Mouse (Mus musculus): Measurements from ENCODE around the gene Tcf20.

Tcf20 gene

DNA sequence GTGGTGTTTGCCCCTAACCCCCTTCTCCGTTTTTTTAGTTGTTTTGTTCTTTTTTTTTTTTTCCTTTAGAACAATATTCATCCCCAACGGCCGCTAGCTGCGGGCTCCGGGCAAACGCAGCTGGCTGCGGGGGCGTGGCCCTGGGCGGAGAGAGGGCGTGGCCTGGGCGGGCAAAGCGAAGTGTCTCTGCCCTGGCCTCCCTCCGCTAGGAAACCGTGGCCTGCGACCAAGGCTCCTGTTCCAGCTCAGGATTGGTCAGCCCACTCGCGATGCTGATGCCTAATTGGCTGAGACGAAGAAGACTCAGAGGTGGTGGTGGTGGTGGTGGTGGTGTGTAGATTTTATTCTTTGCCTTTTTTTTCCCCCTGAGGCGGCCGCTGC is at the start of gene Tcf20:
TSS of gene Tcf20 (minus strand) at position 141 of the 381 bp plus-strand sequence.
- POLR2A ChIA-PET: interaction anchor here (0.6 to 2.3 kb wide), 27 partner anchors 10 to 227 kb away, joined by 3 to 13 read pairs (median 4); partner anchors contain the start of gene Poldip3 (in 2 of the 4)
- CTCF ChIA-PET: interaction anchor here (0.6 to 1.4 kb wide), 11 partner anchors 11 to 1444 kb away, joined by 3 to 5 read pairs (median 3); partner anchors contain the start of gene Ndufa6 (in 1 of the 4)

DNA sequence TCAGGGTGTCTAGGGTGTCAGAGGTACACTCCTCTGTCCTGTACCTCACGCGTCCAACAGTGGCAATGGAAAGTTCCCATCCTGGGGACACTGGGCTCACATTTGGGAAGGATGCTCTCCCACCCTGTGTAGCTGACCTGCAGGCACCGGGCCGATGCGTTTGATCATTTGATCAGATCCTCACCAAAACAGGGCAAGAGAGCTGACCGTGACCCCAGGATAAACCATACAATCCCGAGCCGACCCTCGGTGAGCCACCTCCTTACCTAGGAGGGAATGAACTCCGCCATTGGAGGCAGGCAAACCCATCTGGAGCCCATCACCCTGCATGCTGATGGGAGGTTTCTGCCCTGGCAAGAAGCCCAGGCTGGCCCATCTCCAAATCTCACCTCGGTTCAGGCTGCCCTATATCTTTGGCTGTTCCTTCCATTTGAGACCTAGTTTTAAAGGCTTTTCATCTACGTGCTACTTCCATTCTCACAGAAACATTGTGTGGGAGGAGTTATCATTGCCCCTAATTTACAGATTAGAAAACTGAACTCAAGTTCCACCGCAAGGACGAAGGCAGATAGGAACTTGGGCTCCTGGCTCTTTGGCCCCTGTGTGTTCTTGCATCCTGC is 49.3 kb upstream of the Tcf20 start:
- POLR2A ChIA-PET: interaction anchor here (0.8 to 11.2 kb wide), 19 partner anchors 10 to 184 kb away, joined by 3 to 103 read pairs (median 4); partner anchors contain the start of genes Poldip3 (in 2 of the 4) and Tcf20 (in 1 of the 4)

DNA sequence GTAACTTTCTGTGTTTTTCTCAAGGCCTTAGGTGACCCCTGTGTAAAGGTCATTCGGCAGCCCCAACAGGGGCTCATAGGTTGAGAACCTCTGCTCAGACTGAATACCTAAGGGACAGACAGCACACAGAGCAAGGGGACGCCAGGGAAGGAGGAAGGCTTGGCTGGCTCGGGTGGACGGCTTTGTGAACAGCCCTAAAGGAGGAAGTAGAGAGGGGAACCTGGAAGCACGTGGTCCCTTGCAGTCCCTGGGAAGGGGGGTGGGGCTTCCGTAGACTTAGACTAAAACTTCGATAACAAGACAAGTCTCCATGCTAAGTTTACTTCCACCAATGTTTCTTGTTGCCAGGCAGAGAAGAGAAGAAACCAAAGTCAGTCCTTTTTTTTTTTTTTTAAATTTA is 48.4 kb upstream of the Tcf20 start:
- ChIA-PET POLR2A (interaction anchor here in 2 of 4 experiments (0.8 to 11.2 kb wide), 5 partner anchors 14 to 107 kb away, joined by 4 to 103 read pairs (median 6); no protein-coding TSS in a partner anchor), CTCF (interaction anchor here in 2 of 4 experiments (0.6 to 1.2 kb wide), 3 partner anchors 43 to 746 kb away, joined by 3 to 5 read pairs (median 5); no protein-coding TSS in a partner anchor)

More for the DNA sequence above, 49.3 kb upstream of the Tcf20 start:
- CTCF ChIA-PET: interaction anchor here (0.6 to 2.2 kb wide), 11 partner anchors 11 to 691 kb away, joined by 3 to 11 read pairs (median 3); no protein-coding TSS in a partner anchor

DNA sequence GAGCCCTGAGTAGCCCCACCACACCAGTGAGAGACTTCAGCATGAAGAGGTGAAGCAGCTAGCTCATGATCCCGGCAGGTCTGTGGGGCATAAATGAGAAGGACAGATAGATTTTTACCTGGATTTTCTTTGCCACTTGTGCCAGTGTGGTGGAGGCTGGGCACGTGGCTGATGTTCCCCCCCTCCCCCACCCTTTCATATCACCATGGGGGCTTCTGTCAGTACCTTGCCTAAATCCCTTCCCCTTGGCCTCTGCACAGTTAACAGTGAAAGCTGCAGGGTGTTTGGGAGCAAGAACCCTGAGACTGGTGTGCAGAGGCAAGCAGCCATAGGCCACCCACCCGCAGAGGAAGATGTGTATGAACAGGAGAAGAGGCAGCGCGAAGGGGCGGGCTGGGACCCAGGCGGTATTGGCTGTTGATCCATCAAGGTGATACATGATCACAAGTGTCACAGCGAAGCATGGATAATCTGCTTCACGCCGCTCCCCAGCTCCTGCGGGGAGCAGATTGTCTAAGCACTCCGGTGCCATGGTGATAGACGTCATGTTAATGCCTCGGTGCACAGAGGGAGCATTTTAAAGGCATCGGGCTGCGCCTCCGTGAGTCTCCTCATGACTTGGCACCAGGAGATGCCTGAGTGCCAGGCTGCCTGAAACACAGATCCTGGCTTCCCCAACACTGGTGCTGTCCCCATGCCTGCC is 46.8 kb upstream of the Tcf20 start:
- ChIA-PET POLR2A (interaction anchor here in 2 of 4 experiments (0.6 to 3.9 kb wide), 18 partner anchors 8 to 696 kb away, joined by 3 to 29 read pairs (median 5); partner anchors contain the start of genes Naga (in 1 of the 2), Pheta2 (in 1 of the 2) and Smdt1 (in 1 of the 2)), CTCF (interaction anchor here in 3 of 4 experiments (0.6 to 2.4 kb wide), 5 partner anchors 17 to 764 kb away, joined by 3 to 7 read pairs (median 3); no protein-coding TSS in a partner anchor)

DNA sequence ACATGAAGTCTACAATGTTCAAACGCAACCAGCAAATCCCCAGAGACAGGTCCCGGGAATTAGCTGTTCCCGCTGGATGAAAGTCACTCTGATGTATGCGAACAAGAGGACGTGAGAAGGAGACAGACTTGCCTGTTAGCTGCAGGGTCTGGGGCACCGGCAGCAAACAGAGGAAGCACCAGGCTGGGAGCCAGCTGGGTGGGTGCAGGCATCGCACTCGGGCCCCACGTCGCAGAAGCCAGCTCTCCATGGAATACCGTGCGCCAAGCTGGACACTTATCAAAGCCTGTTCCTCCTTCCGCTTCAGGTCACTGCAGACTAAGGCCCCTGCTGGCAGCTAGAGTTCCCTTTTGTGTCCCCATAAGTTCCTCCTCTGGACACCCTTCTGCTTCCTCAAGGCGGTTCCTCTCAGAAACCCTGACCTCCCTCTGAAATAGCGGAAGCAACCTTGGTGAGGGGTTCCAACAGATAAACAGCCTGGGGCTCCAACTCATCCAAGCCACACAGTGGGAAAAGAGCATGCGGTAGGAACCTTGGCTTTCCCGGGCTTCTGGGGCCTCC is 45.4 kb upstream of the Tcf20 start, which contains the start of gene Nfam1:
TSS of gene Nfam1 (minus strand) at position 326 of the 561 bp plus-strand sequence.
- ChIA-PET POLR2A (interaction anchor here in 3 of 4 experiments (0.5 to 3.9 kb wide), 18 partner anchors 9 to 595 kb away, joined by 3 to 29 read pairs (median 4); partner anchors contain the start of gene Poldip3 (in 1 of the 3)), CTCF (interaction anchor here in 3 of 4 experiments (0.7 to 2.4 kb wide), 5 partner anchors 13 to 1422 kb away, joined by 4 to 16 read pairs (median 6); no protein-coding TSS in a partner anchor)

DNA sequence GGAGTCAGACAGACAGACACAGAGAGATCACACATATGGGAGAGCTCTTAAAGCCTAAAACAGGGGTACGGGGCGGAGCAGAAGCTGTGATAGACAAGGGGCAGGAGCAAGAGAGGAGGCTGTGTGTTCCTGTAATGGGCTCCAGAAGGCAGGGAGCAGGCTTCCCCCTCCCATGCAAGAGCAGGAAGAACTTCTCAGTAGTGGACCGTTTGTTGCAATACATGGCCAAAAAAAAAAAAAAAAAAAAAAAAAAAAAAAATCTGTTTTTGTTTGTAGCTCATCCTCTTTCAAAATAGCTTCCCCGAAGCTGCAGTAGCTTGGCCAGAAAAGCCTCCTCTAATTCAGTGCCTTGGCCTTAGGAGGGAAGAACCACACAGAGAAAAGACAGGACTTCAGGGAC is 43.2 kb upstream of the Tcf20 start:
- CTCF ChIA-PET: interaction anchor here in 2 of 4 experiments (0.6 to 0.7 kb wide), 3 partner anchors 13 to 97 kb away, joined by 3 to 15 read pairs (median 10); no protein-coding TSS in a partner anchor
- POLR2A ChIA-PET: interaction anchor here in 2 of 4 experiments (0.6 to 1.2 kb wide), 7 partner anchors 17 to 127 kb away, joined by 3 to 11 read pairs (median 3); no protein-coding TSS in a partner anchor

DNA sequence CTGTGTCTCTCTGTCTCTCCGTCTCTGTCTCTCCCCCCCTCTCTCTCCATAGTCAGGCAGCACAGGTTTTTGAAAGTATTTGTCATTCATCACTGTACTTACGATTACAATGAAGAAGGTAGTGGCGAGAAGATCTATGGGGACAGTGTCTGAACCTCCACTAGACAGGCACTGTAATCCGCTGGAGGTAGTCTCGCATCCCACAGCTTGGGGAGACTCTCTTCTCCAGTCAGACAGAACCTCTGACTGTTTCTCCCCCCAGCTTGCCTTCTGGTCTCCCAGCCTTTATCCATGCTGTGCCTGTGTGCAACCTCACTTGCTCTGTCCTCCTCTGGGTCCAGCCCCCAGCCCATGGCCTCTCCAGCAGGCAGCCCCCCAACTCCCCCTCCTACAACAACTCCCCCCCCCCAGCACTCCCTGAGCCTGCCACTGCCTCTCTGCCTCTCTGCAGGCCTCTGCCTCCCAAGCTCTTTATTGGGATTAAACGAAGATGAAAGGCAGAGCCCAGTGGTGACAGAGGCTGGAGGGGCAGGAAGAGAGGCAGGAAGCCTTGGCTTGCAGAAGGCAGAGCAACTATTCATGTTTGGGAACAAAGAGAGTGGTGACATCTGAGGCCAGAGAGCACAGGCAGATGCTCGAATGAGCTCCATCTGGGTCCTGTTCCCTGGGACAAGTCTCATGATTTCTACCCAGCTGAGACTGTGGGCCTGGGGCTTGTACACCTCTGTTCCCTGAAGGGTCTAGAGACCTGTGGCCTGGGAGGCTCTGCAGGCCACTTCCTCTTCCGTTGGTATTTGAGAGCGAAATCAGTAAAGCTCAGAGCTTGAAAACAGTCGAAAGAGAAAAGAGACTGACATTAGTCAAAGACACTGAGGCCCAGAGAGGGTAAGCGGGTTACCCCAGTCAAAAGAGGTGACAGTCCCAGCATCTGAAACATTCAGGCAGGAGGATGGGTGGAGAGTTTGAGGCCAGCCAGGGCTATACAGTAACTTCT is 42.4 kb upstream of the Tcf20 start:
- POLR2A ChIA-PET: interaction anchor here in 2 of 4 experiments (0.6 to 1.2 kb wide), 4 partner anchors 25 to 46 kb away, joined by 3 to 11 read pairs (median 4); no protein-coding TSS in a partner anchor
- CTCF ChIA-PET: interaction anchor here in 1 of 4 experiments (0.6 kb wide), 1 partner anchor 151 kb away, joined by 3 read pairs; no protein-coding TSS in a partner anchor

DNA sequence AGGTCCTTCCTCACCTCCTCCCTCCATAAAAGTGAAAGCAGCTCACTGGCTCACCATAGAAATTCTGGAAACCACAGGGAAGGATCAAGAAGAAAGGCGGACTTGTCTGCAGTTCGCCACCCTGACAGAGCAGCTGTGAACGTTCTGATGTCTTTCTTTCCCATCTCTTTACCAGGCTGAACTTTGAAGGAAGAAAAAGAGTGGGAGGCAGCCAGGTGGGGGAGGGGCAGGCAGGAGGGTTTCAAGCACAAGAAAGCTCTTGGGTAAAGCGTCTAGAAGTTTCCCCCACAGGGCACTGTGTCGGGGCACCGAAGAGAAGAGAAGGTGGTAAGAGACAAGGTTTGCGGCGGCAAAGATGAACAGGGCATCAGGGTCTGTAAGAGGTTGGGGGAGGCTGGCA is 38.5 kb upstream of the Tcf20 start:
- ChIA-PET POLR2A (interaction anchor here in 3 of 4 experiments (0.7 to 2.9 kb wide), 16 partner anchors 9 to 123 kb away, joined by 3 to 11 read pairs (median 3); partner anchors contain the start of genes Tcf20 (in 2 of the 3) and Poldip3 (in 1 of the 3)), CTCF (interaction anchor here (0.5 to 2.0 kb wide), 10 partner anchors 9 to 108 kb away, joined by 3 to 6 read pairs (median 3); no protein-coding TSS in a partner anchor)

DNA sequence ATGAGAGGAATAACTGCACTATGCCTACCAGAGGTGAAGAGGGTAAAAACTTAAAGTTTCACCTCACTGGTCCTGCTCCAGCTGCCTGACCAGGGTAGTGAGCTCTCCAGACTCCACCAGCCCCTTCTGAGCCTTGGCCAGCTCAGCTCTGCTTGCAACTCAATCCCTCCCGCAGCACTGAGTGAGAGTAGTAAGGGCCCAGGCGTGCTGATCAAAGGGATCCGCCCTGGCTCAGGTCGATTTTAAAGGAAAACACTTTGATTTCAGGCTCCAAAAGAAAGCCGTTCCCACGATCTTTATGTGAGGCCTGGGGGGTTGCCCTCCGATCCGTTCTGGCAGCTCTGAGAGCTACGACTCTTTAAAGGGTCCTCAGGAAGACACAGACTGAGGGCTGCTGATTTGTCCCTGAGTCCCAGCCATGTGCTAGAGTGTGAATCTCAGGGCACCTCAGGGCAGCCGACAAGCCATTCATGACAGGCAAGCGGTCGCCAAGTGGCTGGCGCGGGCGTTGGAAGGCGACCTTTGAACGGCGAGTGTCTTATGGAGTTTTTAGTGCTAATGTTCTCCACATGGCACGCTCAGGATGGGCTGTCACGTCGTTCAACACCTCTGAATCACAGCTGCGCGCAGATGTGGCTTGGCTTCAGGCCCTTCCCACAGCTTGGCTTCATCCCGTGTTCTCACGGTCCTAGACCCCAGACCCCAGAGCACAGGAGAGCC is 37.5 kb upstream of the Tcf20 start:
- ChIA-PET POLR2A (interaction anchor here in 3 of 4 experiments (0.8 to 4.1 kb wide), 19 partner anchors 9 to 124 kb away, joined by 3 to 23 read pairs (median 4); partner anchors contain the start of genes Poldip3 (in 2 of the 3) and Nfam1 (in 1 of the 3)), CTCF (interaction anchor here (0.5 to 2.0 kb wide), 5 partner anchors 12 to 619 kb away, joined by 3 to 6 read pairs (median 5); no protein-coding TSS in a partner anchor)

DNA sequence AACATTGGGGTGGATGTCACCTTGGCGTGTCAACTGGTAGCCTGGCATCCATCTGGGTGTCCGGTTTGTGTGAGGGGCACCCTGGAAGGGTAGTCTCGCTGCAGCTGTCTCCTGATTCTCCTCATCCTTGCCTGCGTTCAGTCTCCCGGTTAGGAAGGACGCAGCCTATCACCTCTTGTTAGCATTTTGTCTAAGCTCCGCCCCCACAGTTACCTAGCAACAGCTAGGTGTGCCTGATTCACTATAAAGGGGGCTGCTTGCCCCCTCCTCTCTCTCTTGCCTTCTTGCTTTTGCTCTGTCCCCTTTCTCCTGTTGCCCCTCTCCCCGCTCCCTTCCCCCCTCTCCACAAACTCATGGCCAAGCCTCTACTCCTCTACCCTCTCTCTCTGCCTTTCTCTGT is 35.3 kb upstream of the Tcf20 start:
- CTCF ChIA-PET: no interaction called here
- POLR2A ChIA-PET: interaction anchor here in 3 of 4 experiments (0.6 to 4.1 kb wide), 8 partner anchors 10 to 54 kb away, joined by 3 to 23 read pairs (median 4); partner anchors contain the start of gene Nfam1 (in 1 of the 3)

DNA sequence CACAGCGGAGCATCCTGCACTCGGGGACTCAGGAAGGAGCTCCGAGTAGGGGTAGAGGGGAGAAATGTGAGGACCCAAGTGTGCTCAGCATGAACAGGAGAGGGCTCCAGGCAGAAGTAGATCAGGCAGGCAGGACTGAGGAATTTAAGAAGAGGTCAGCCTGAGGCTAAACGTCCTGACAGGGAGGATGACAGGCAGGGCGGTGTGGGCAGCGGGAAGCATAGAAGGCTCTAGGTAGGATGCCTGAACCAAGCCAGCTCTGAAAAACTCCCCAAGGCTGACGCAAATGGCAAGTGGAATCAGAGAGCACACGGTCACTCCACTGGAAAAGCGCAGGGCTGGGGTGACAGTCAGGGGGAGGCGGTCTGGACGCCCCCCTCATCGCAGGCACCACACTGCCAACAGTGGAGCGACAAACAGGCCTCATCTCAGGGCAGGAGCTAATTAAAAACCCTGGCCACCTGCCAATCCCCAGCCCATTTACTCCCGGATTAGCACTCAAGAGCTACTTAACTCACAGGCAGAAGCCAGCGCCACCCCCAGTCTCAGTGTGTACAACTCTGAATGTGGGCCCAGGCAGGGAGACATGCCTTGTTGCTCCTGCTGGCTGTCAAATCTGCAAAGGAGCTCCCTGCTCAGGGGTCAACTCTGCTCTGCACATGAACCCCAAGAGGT is 23.5 kb upstream of the Tcf20 start:
- ChIA-PET CTCF (interaction anchor here in 2 of 4 experiments (0.5 to 1.0 kb wide), 4 partner anchors 24 to 80 kb away, joined by 3 read pairs; partner anchors contain the start of gene Tcf20 (in 1 of the 2)), POLR2A (interaction anchor here in 3 of 4 experiments (0.5 to 3.6 kb wide), 21 partner anchors 12 to 138 kb away, joined by 3 to 18 read pairs (median 4); partner anchors contain the start of gene Poldip3 (in 1 of the 3))

DNA sequence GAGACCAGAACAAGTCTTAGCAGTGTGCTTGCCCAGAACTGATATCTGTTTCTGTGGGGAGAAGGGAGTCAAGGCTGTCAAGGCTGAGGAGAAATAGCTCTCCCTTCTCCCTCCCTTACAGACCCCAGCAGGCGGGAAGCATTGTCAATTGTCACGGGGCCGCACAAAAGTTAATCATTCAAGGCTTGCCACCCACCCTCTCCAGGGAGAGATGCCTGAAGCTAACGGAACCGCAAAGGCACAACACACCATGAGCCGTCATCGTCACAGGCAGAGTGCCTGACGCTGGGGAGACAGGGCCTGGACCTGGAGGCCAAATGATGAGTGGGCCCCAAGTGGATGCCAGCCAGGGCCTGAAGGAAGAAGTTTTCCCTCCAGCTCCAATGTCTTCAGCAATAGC is 22.8 kb upstream of the Tcf20 start:
- CTCF ChIA-PET: interaction anchor here in 2 of 4 experiments (0.8 to 1.0 kb wide), 2 partner anchors 23 to 27 kb away, joined by 3 read pairs; partner anchors contain the start of gene Tcf20 (in 1 of the 2)

DNA sequence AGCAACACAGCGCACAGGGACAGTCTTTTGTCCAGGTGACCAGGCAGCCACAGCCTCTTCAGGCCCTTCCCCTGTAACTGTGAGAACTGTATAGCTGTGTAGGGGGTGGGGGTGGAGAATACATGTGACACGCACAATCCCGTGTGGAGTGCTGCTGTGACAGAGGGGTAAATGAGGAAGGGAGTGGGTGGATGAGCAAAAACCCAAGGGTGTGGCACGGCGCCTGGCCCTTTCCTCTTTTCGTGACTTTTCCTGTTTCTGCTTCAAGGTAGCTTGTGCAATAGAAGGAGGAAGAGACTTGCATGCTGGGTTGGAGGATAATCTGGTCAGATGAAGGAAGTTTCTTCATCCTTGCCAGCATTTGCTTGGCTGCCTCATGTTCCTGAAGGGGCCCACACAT is 21.9 kb upstream of the Tcf20 start:
- ChIA-PET CTCF (interaction anchor here in 2 of 4 experiments (0.6 kb wide), 2 partner anchors 17 to 28 kb away, joined by 3 read pairs; no protein-coding TSS in a partner anchor), POLR2A (interaction anchor here in 3 of 4 experiments (1.0 to 3.6 kb wide), 16 partner anchors 8 to 85 kb away, joined by 3 to 18 read pairs (median 5); partner anchors contain the start of genes Tcf20 (in 2 of the 3) and Nfam1 (in 1 of the 3))

More for the DNA sequence above, 22.8 kb upstream of the Tcf20 start:
- POLR2A ChIA-PET: interaction anchor here in 3 of 4 experiments (0.6 to 3.6 kb wide), 20 partner anchors 12 to 349 kb away, joined by 3 to 18 read pairs (median 4); partner anchors contain the start of genes Poldip3 (in 1 of the 3) and Tcf20 (in 1 of the 3)

DNA sequence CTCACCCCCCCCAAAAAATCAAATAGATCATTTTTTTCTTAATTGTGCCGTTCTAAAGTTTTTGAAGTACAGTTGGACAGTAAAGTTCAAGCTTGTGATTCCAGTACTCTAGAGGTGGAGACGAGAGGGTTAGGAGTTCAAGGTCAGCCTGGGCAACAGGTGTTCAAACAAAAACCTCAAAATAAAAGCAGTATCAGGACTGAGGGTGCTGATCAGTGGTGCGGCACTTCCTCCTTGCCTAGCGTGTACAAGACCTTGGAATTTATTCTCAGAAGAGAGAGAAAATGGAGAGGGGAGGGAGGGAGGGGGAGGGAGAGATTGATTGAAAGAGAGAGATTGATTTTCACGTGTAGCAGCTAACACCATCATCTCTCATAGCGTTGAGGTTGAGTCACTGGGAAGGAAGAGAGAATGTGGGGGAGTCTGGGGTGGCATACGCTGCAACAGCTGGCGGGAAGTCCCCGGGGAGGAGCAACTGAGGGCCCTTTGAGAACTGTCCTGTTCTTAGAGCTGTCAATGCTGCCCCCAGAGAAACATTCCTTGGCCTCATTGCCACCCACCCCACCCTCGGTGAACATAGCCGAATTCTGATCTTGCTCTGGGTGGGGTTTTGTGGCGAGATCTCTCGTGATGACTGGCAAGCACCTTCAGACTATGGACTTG is 21.2 kb upstream of the Tcf20 start:
- ChIA-PET CTCF (interaction anchor here (0.6 to 0.7 kb wide), 6 partner anchors 17 to 75 kb away, joined by 3 to 4 read pairs (median 3); no protein-coding TSS in a partner anchor), POLR2A (interaction anchor here in 3 of 4 experiments (0.6 to 3.6 kb wide), 18 partner anchors 9 to 533 kb away, joined by 3 to 18 read pairs (median 4); partner anchors contain the start of genes Nfam1 (in 1 of the 3) and Tcf20 (in 1 of the 3))

All from embryonic stem cell, embryonic (primary cell).